Mouse (Mus musculus) hindbrain, embryonic 11.5 days (tissue): ENCODE data around the gene Gm20388. TPM values are rescaled to one million over a fixed set of nuclear protein-coding genes. Genes with fewer than 3 reads are reported as not detected.

Source experiments
- ATAC-seq: fragments of 200-750 bp; cut with Nextera tagmentation; 2 replicates; pipeline ENCODE4 v1.8.0; 2017; ENCODE audit warnings: mild to moderate bottlenecking, moderate TSS enrichment, moderate library complexity; ENCODE audit not compliant: low FRiP score
- DNase-seq: peaks from one replicate; pipeline ENCODE4 v3.0.0-alpha.2; 2015; ENCODE audit warnings: low spot score
- H3K27ac ChIP-seq: fragments of 300-500 bp; sonication (generic); 2 replicates; pipeline ENCODE4 v1.5.1; 2014; ENCODE audit warnings: mild to moderate bottlenecking, low read depth, low read length
- H3K27me3 ChIP-seq: fragments of 300-500 bp; sonication (generic); 2 replicates; pipeline ENCODE4 v1.6.1; 2014; ENCODE audit warnings: mild to moderate bottlenecking, low read length, moderate library complexity, mixed read lengths; ENCODE audit not compliant: control insufficient read depth, insufficient read depth
- H3K36me3 ChIP-seq: fragments of 300-500 bp; sonication (generic); 2 replicates; pipeline ENCODE4 v1.6.1; 2014; ENCODE audit warnings: mild to moderate bottlenecking, low read length, moderate library complexity, mixed read lengths; ENCODE audit not compliant: control insufficient read depth, insufficient read depth
- H3K4me1 ChIP-seq: fragments of 300-500 bp; sonication (generic); replicated peaks from 2 replicates; pipeline ENCODE4 v1.6.1; 2014; ENCODE audit warnings: low read length, mixed read lengths; ENCODE audit not compliant: control insufficient read depth, insufficient read depth
- H3K4me2 ChIP-seq: fragments of 300-500 bp; sonication (generic); replicated peaks from 2 replicates; pipeline ENCODE4 v1.6.1; 2014; ENCODE audit warnings: mild to moderate bottlenecking, low read depth, low read length
- H3K4me3 ChIP-seq: fragments of 300-500 bp; sonication (generic); 2 replicates; pipeline ENCODE4 v1.5.1; 2014; ENCODE audit warnings: low read depth, low read length
- H3K9ac ChIP-seq: fragments of 300-500 bp; sonication (generic); 2 replicates; pipeline ENCODE4 v1.6.1; 2014; ENCODE audit warnings: low read depth, low read length
- H3K9me3 ChIP-seq: fragments of 300-500 bp; sonication (generic); 2 replicates; pipeline ENCODE4 v1.6.1; 2016; ENCODE audit warnings: low read length; ENCODE audit not compliant: control insufficient read depth
- WGBS: fragments of 180-500 bp; shearing (Covaris S2); extraction: QIAGEN DNeasy Blood & Tissue Kit; methylation state at CpG from one replicate; pipeline ENCODE4 v1.1.7; 2014; 5-methylcytosine and 5-hydroxymethylcytosine counted together
- polyA plus RNA-seq: library from polyadenylated mRNA; unstranded; fragments of >200 nt; fragmentation: Nextera tagmentation; extraction: Ambion mirVana; gene quantifications from 2 replicates; pipeline ENCODE4 v1.2.1, GENCODE M21; 2014

The Gm20388 gene
- polyA plus RNA-seq, 1 experiment from 2014 or later, result 11.8 TPM

DNA sequence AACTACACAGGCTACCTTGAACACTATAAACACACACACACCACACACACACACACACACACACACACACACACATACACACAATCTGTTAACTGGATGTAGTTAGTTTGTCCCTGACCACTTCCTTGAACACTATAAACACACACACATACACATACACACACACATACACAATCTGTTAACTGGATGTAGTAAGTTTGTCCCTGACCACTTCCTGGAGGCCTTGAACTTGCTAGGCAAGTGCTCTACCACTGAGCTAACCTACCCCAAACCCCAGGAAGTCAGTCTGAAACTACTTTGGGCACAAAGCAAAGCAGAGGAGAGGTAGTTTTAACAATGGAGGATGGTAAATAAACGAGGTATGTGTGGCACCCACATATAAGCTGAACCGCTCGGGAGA lies 3292.9 kb downstream of the Gm20388 start:
- H3K27ac ChIP-seq, result no peak overlapping the region
- no peaks in the 10 kb centered on the region for H3K9me3 ChIP-seq
- no peak for ATAC-seq
- WGBS, result 94% methylated on average over 3 of the region's 3 CpGs
- no peaks in the 10 kb centered on the region for H3K4me1 ChIP-seq
- H3K4me3 ChIP-seq, result no peak overlapping the region
- no peaks in the 10 kb centered on the region for H3K27me3 ChIP-seq
- no peak overlapping the region for H3K4me2 ChIP-seq
- H3K36me3 ChIP-seq, result 0 out of 2 replicates have a peak, but pooled peaks cover 6% of the 10 kb centered on the region
- DNase-seq, result no peak
- no peak overlapping the region for H3K9ac ChIP-seq

DNA sequence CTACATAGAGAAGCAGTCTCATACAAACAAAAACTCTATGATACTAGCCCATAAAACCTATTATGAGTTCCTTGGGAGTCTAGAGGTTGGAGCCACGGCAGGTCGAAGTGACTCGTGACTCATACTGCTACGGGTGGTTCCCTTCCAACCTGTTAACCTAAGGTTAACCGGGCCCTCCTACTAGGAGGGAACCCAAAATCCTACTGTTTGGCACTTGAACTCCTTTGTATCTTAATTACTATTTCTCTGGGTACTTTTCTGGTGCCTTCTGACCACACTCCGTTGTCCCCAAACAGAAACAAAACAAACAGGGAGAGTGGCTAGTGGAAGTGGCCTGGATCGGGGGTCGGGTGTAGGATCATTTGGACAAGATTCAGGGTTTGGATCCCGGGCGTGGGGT lies 3301.2 kb downstream of the Gm20388 start:
- H3K9me3 ChIP-seq, result no peaks in the 10 kb centered on the region
- H3K27ac ChIP-seq, result no peak overlapping the region
- 48% methylated on average over 10 of the region's 10 CpGs for WGBS
- 0 out of 2 replicates have a peak, but pooled peaks cover 6% of the 10 kb centered on the region for H3K36me3 ChIP-seq
- DNase-seq (no peak), ATAC-seq (no peak)
- peak overlapping the region; percentile 79 for H3K9ac ChIP-seq
- H3K4me2 ChIP-seq, result peak overlapping the region; percentile 79
- H3K4me3 ChIP-seq, result peak overlapping the region; percentile 77
- peaks cover 5% of the 10 kb centered on the region; the same call in 1 of the 2 replicates for H3K4me1 ChIP-seq
- H3K27me3 ChIP-seq, result no peaks in the 10 kb centered on the region

DNA sequence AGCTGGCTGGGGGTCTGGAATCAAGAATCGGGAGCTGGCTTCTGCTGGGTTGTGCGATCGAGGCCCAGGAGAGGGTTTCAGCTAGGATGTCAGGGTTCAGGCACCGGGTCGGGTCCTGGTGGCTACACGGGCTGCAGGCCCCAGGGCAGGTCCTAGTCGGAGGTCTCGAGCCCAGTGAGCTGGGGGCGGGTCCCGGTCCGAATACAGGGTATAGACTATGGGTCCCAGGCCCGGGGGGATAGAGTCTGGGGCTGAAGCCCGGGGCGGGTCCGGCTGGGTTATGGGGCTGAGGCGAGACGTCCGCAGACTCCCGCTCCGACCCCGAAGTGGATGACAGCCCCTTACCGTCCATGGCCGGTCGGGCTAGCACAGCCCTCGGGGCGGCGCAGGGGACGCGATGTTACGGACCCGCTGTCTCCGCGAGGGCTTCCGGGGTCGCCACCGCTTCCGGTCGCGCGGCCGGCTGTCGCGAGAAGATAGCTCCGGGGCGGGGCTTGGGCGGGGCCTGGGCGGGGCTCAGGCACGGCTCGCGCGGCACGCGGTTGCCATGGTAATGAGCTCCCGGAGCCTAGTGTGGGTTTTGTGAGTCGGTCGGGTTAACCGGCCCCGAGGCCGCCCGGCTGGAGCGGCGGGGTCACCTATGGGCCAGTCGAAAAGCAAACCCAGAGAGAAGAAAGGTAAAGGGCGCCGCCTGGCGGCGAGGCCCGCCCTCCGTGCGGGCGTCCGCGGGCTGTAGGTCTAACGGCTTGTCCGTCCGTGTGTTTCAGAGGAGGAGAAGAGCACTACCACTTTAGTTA lies 3301.9 kb downstream of the Gm20388 start, which contains the start of the genes Chmp1a and Spata33:
Gene Chmp1a, minus strand, starts transcription at position 443 of the 797 bp plus-strand sequence.
Gene Spata33, plus strand, starts transcription at position 512 of the 797 bp plus-strand sequence.
- H3K27ac ChIP-seq, result peak within 1 kb of the TSS; percentile 37; the same call in 1 of the 2 replicates
- WGBS, result 1% methylated on average over 73 of the region's 76 CpGs

DNA sequence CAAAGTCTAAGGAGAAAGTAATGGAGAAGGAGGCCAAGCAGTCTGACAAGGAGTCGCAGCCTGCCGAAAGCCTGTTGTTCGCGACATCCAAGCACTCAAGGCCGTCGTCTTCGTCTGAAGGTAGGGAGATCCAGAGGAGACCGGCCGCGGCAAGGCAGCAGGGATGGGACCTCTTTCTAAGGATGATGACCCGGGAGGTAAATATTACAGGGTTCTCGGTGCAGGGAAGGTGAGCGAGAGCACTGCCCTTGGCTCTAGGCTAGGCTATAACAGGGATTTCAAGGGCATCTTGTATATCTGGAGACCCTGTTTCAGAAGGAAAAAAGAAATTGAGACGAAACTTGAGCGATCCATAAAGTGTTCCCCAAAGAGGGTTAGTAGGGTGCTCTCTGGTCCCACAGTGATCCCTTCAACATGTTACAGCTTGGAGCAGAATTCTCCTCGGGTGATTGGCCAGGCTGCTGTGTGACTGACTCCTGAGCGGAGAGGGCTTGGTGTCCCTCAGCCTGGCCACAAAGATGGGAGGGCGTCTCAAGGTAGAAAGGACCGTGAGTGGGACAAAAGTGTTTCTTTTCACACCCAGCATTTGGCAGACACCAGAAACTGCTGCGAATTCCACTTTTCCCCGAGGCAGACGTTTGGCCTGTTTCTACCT lies 3302.6 kb downstream of the Gm20388 start:
- Histone ChIP-seq H3K36me3 (0 out of 2 replicates have a peak, but pooled peaks cover under 1% of the 10 kb centered on the region), H3K27ac (peak overlapping the region; percentile 37; the same call in 1 of the 2 replicates), H3K4me1 (peaks cover 5% of the 10 kb centered on the region; the same call in 1 of the 2 replicates), H3K27me3 (no peaks in the 10 kb centered on the region), H3K4me3 (peak overlapping the region; percentile 77), H3K9me3 (no peaks in the 10 kb centered on the region), H3K4me2 (peak overlapping the region; percentile 79), H3K9ac (peak overlapping the region; percentile 55)
- WGBS, result 23% methylated on average over 22 of the region's 22 CpGs
- DNase-seq, result no peak
- ATAC-seq, result no peak

More for the DNA sequence above, 3301.9 kb downstream of the Gm20388 start, which contains the start of the genes Chmp1a and Spata33:
- ATAC-seq, result peak; percentile 96
- no peaks in the 10 kb centered on the region for H3K9me3 ChIP-seq
- H3K4me1 ChIP-seq, result peaks cover 5% of the 10 kb centered on the region; the same call in 1 of the 2 replicates
- peak within 1 kb of the TSS; percentile 77 for H3K4me3 ChIP-seq
- DNase-seq, result peak; percentile 97
- peak within 1 kb of the TSS; percentile 79 for H3K9ac ChIP-seq
- H3K36me3 ChIP-seq, result 0 out of 2 replicates have a peak, but pooled peaks cover 2% of the 10 kb centered on the region
- peak within 1 kb of the TSS; percentile 79 for H3K4me2 ChIP-seq
- no peaks in the 10 kb centered on the region for H3K27me3 ChIP-seq

DNA sequence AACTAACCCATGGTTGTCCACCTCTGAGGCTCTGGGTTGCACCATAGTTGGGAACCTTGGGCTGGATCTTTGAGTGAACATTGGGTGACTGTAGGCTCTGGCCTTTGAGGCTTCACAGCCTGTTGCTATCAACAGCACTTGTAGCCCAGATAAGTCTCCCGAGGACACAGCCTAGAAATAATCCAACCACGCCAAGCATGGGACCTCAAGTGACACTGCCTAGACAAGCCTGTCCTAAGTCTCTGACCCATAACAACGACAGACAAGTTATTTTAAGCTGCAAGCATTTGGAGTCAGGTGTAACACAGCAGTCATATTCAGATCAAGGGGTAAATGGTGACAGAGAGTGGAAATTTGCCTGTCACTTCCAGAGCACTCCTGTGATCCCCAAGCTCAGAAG lies 3304.8 kb downstream of the Gm20388 start:
- 74% methylated on average over 3 of the region's 3 CpGs for WGBS
- no peaks in the 10 kb centered on the region for H3K27me3 ChIP-seq
- DNase-seq, result no peak

DNA sequence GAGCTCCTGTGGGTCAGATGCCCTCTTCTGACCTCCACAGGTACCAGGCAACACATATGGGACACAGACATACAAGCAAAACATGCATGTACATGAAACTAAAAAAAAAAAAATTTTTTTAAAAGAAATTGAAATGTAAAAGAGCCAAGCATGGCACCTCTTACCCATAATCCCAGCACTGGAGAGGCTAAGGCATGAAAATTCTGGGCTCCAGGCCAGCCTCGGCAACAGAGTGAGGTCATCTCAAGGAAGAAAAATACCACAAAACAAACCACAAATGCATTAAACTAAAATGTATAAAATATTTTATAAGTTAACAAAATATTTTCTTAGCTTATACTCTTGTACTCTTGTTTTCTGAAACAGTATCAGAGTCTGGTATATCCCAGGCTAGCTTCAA lies 3310.3 kb downstream of the Gm20388 start:
- Histone ChIP-seq H3K27ac (no peak overlapping the region), H3K9me3 (no peaks in the 10 kb centered on the region), H3K27me3 (no peaks in the 10 kb centered on the region), H3K9ac (no peak overlapping the region), H3K4me1 (peaks cover 6% of the 10 kb centered on the region), H3K36me3 (no peaks in the 10 kb centered on the region), H3K4me2 (no peak overlapping the region), H3K4me3 (no peak overlapping the region)
- WGBS, result 90% methylated on average over 1 of the region's 1 CpGs
- no peak for ATAC-seq
- DNase-seq, result no peak

More for the DNA sequence above, 3304.8 kb downstream of the Gm20388 start:
- no peaks in the 10 kb centered on the region for H3K36me3 ChIP-seq
- ATAC-seq, result no peak
- peaks cover 5% of the 10 kb centered on the region; the same call in 1 of the 2 replicates for H3K4me1 ChIP-seq
- H3K9ac ChIP-seq, result no peak overlapping the region
- H3K4me2 ChIP-seq, result no peak overlapping the region
- H3K9me3 ChIP-seq, result no peaks in the 10 kb centered on the region
- no peak overlapping the region for H3K4me3 ChIP-seq
- no peak overlapping the region for H3K27ac ChIP-seq

DNA sequence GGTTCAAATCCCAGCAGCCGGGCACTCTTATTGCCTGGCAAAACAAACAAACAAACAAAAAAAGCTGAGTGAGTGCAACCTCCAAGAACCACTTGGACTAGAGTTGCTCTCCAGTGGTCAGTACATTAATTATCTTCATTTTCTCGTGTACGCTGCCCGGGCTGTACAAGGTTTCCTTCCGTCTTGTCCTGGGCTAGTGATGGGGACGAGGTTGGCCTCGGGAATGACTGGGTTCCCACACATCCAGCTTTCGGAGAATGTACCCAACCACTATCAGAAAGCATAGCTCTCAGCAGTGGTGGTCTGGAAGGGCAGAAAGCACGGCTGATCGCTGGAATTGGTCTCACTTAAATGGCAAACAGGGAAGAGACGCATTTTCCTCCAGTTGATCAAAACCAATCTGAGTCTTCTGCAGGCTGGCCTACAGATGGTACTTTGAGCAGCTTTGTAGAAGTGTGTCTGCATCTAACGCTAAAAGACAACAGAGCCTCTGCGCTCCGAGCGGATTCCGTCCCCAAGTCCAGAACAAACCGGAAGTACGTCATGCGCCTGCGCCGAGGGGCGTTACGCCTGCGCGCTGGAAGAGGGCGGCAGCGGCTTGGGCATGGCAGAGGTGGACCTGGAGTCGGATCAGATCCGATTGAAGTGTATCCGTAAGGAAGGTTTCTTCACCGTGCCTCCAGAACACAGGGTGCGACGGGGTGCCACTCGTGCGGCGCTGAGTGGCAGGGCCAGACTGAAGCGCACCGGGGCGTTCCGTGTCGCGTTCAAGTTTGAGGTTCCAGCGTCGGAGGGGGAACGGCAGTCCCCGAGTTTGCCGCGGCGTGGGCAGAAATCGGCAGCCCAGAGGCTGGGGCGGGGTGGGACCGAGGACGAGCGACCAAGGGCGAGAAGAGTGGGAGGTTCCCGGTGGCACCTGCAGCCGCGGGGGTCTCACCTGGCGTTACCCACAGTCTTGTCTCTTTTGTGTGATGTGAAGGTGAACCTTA lies 3313.9 kb downstream of the Gm20388 start, which contains the start of gene Cdk10:
Gene Cdk10, plus strand, starts transcription at position 565 of the 989 bp plus-strand sequence.
- Histone ChIP-seq H3K4me1 (peaks cover 6% of the 10 kb centered on the region), H3K4me3 (peak within 1 kb of the TSS; percentile 84), H3K9me3 (no peaks in the 10 kb centered on the region), H3K4me2 (peak within 1 kb of the TSS; percentile 87), H3K9ac (peak within 1 kb of the TSS; percentile 90), H3K27ac (peak within 1 kb of the TSS; percentile 47), H3K36me3 (no peaks in the 10 kb centered on the region), H3K27me3 (no peaks in the 10 kb centered on the region)
- ATAC-seq (peak; percentile 78), DNase-seq (peak; percentile 97)
- WGBS, result 4% methylated on average over 59 of the region's 59 CpGs

DNA sequence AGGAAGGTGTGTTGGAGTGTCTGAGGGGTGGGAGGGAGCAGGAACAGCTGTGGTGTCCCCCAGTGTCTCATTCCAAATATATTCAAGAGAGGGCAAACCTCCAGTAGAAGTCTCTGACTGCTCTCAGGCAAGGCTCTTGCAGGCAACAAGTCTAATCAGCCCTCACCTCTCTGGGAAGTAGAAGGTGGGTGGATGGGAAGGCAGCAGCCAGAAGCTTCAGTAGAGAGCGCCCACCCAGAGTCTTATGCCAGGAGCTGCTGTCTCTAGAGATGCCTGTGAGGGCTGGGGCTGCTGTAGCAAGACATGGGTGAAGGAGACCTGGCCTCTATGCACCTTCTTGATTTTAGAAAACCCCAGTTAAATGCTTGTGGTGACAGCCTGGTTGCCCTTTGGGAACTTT lies 3317.8 kb downstream of the Gm20388 start:
- Histone ChIP-seq H3K27me3 (no peaks in the 10 kb centered on the region), H3K4me3 (no peak overlapping the region), H3K36me3 (no peaks in the 10 kb centered on the region), H3K9ac (no peak overlapping the region), H3K9me3 (no peaks in the 10 kb centered on the region), H3K4me1 (peaks cover 6% of the 10 kb centered on the region), H3K4me2 (no peak overlapping the region), H3K27ac (no peak overlapping the region)
- DNase-seq (no peak), ATAC-seq (no peak)
- 90% methylated on average over 1 of the region's 1 CpGs for WGBS
